Mouse (Mus musculus): ENCODE measurements around the gene Gm1123. TPM values are rescaled to one million over a fixed set of nuclear protein-coding genes. Genes with fewer than 3 reads are reported as not detected.

Gene Gm1123
- total and polyA plus RNA-seq, 2 experiments from 2014 or later: 0.29 TPM; not detected in 1

DNA sequence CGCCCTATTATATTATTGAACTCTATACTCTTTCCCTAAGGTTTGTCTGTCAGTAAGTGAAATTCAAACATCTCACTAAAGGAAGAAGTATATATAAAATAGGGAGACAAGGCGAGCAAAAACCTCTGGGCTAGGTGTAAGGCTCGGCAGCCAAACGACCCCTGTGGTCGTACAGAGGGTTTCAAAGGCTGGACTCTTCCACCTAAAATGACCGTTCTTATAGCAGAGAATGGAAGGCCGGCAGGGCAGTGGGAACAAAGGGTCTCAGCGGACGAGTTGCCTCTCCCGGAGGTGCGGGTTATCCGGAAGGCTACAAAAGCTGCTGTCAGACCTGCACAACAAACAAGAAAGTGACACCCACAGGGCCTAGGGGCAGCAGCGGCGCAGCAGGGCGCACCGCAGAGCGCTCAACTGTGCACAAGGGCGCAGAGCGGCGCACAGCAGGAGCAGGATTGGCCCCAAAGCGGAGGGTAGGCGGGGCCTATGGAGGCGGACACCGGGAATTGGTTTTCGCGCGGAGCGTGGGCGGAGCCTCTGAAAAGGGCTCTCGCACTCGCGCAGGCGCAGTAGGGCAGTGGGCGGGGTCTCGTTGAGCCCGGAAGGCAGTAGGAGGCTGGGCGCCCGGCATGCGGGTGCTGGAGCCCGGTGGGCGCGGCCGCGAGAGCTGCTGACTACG lies 49.6 kb downstream of the Gm1123 start, which contains the start of gene Faim:
Gene Faim (plus strand): TSS at position 574 of the 676 bp plus-strand sequence.
- 0 out of 2 replicates have a peak, but pooled peaks cover 5% of the 10 kb centered on the region for H3K27me3 ChIP-seq (ENCODE audit: insufficient read depth, low read length)
- peaks cover 8% of the 10 kb centered on the region for H3K4me1 ChIP-seq (ENCODE audit: insufficient read depth)
- ATAC-seq (peak; percentile 98), DNase-seq (peak; percentile 100)
- 3% methylated on average over 45 of the region's 45 CpGs for WGBS
- peak within 1 kb of the TSS; percentile 77 for H3K9ac ChIP-seq
- TF ChIP-seq CTCF (IDR thresholded peaks at IDR 0.05; ENCODE audit: low read depth): peak; percentile 33; the same call in 1 of the 2 replicates
- peak within 1 kb of the TSS; percentile 53 for H3K4me2 ChIP-seq (ENCODE audit: low read depth)
- peak within 1 kb of the TSS; percentile 91 for H3K4me3 ChIP-seq (ENCODE audit: low read depth, low read length)
- H3K36me3 ChIP-seq (ENCODE audit: insufficient read depth): no peaks in the 10 kb centered on the region
- H3K27ac ChIP-seq (ENCODE audit: low read depth, low read length): no peak within 1 kb of the TSS
- no peaks in the 10 kb centered on the region for H3K9me3 ChIP-seq (ENCODE audit: low read length)

DNA sequence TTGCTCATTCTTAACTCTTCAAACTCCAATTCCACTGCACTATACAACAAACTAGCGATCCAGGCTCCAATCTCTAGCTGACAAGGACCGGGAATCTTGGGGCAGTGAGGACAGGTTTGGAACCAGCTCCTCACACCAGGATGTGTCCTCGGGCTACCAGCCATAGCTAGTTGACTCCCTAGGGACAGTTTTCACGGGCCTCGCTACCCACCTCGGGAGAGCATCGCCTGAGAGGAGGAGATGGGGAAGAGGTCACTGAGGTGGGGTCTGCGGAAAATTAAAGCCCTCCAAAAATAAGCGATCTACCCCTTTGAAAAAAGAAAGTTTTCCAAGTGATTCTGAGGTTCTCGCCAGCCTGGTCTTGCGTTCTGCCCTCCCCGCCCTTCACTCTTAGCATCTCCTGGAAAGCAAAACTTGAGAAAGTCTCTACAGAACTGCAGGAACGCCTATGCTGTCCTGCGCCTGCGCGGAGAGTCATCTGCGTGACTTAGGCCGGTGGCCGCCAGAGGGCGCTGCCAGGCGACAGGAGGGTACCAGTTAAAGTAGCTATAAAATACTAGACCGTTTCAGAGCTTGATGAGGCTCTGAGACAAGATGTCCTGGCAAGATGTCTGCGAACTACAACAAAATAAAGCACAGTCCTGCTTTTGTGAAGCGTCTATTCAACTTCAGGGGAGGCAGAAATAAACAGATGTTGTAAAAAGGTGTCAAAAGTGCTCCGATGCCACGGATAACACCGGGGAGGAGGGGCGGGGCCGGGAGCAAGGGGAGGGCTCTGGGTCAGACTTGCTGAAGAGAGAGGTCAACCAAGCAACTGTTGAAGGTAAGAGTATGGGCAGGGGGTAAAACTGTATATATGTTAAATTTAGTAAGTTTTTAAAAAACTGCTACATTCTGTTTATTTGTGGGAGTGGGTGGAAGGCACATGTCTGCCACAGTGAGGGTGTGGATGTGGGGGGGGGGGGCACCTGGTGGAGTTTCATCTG lies 55.8 kb downstream of the Gm1123 start:
- Histone ChIP-seq H3K9me3 (ENCODE audit: low read length) (no peaks in the 10 kb centered on the region), H3K27ac (ENCODE audit: low read depth, low read length) (no peak overlapping the region), H3K9ac (no peak overlapping the region), H3K4me2 (ENCODE audit: low read depth) (peak overlapping the region; percentile 36), H3K36me3 (ENCODE audit: insufficient read depth) (no peaks in the 10 kb centered on the region), H3K27me3 (ENCODE audit: insufficient read depth, low read length) (peaks cover 22% of the 10 kb centered on the region), H3K4me3 (ENCODE audit: low read depth, low read length) (peak overlapping the region; percentile 16; the same call in 1 of the 2 replicates), H3K4me1 (ENCODE audit: insufficient read depth) (no peaks in the 10 kb centered on the region)
- ATAC-seq: peak; percentile 85
- WGBS: 6% methylated on average over 29 of the region's 29 CpGs
- TF ChIP-seq CTCF (IDR thresholded peaks at IDR 0.05; ENCODE audit: low read depth): peak; percentile 94
- peak; percentile 90 for DNase-seq

DNA sequence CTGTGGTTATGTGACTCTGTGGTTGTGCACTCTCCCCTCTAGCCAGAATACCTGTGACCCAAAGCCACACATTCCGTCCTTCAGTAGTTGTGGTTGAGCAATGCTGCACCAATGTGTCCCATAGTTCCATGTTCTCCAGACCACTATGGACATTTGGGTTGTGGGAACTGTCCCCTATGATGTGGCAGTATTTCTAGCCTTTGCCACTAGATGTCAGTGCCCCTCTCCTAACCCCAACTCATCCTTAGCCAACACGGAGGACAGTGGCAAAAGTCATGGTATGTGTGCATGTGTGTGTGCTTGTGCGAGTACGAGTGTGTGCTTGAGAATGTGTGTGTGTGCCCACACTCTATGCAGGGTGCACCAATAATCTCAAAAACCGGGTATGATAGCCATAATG lies 59.0 kb downstream of the Gm1123 start:
- Histone ChIP-seq H3K4me3 (ENCODE audit: low read depth, low read length) (no peak overlapping the region), H3K27ac (ENCODE audit: low read depth, low read length) (no peak overlapping the region), H3K9ac (no peak overlapping the region), H3K27me3 (ENCODE audit: insufficient read depth, low read length) (peaks cover 49% of the 10 kb centered on the region), H3K4me1 (ENCODE audit: insufficient read depth) (no peaks in the 10 kb centered on the region), H3K9me3 (ENCODE audit: low read length) (no peaks in the 10 kb centered on the region), H3K36me3 (ENCODE audit: insufficient read depth) (no peaks in the 10 kb centered on the region), H3K4me2 (ENCODE audit: low read depth) (no peak overlapping the region)
- TF ChIP-seq CTCF (IDR thresholded peaks at IDR 0.05; ENCODE audit: low read depth): peak; percentile 64
- DNase-seq: no peak
- 48% methylated on average over 5 of the region's 5 CpGs for WGBS
- ATAC-seq: no peak

DNA sequence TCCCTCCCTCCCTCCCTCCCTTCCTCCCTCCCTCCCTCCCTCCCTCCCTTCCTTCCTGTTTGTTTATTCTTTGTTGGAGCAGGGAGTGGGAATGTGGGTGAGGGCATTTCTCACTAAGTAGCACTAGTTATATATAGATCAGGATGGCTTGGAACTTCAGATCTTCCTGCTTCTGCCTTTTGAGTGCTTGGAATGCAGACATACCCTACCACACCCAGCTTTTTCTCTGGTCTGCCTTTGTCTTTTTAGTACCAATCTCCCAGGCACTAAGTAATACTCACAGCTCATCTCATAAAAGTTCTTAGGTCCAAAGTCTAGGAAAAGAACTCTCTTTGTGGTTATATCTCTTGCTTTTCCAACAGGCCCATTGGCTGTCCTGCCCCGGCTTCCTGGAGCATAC lies 59.4 kb downstream of the Gm1123 start:
- DNase-seq (no peak), ATAC-seq (no peak)
- Histone ChIP-seq H3K9ac (no peak overlapping the region), H3K27ac (ENCODE audit: low read depth, low read length) (no peak overlapping the region), H3K4me1 (ENCODE audit: insufficient read depth) (no peaks in the 10 kb centered on the region), H3K4me2 (ENCODE audit: low read depth) (no peak overlapping the region), H3K9me3 (ENCODE audit: low read length) (no peaks in the 10 kb centered on the region), H3K36me3 (ENCODE audit: insufficient read depth) (no peaks in the 10 kb centered on the region), H3K4me3 (ENCODE audit: low read depth, low read length) (no peak overlapping the region), H3K27me3 (ENCODE audit: insufficient read depth, low read length) (peaks cover 52% of the 10 kb centered on the region)
- WGBS: 94% methylated on average over 1 of the region's 1 CpGs
- TF ChIP-seq CTCF (IDR thresholded peaks at IDR 0.05; ENCODE audit: low read depth): no peak

DNA sequence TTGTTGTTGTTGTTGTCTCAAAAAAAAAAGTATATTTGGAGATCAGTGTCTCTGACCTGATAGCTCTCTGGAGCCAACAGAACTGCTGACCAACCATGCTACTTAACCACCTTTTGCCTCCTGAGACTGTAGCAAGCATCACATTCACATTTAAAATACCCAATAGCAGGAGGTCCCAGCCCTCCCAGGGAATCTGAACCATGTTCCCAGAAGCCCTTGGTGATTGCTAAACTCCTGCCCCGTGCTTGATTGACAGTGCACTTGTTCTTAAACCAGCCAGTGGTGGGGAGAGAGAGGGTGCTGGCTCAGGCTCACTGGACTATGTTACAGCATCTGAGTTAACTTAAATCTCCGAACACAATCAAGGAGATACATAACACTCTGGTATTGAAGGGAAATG lies 60.6 kb downstream of the Gm1123 start:
- ATAC-seq (no peak), DNase-seq (no peak)
- H3K4me3 ChIP-seq (ENCODE audit: low read depth, low read length): no peak overlapping the region
- H3K27ac ChIP-seq (ENCODE audit: low read depth, low read length): no peak overlapping the region
- H3K9me3 ChIP-seq (ENCODE audit: low read length): 0 out of 2 replicates have a peak, but pooled peaks cover 6% of the 10 kb centered on the region
- H3K4me1 ChIP-seq (ENCODE audit: insufficient read depth): no peaks in the 10 kb centered on the region
- H3K27me3 ChIP-seq (ENCODE audit: insufficient read depth, low read length): peaks cover 64% of the 10 kb centered on the region
- WGBS: 37% methylated on average over 2 of the region's 2 CpGs
- H3K36me3 ChIP-seq (ENCODE audit: insufficient read depth): no peaks in the 10 kb centered on the region
- H3K9ac ChIP-seq: no peak overlapping the region
- H3K4me2 ChIP-seq (ENCODE audit: low read depth): no peak overlapping the region
- no peak for TF ChIP-seq CTCF (IDR thresholded peaks at IDR 0.05; ENCODE audit: low read depth)

DNA sequence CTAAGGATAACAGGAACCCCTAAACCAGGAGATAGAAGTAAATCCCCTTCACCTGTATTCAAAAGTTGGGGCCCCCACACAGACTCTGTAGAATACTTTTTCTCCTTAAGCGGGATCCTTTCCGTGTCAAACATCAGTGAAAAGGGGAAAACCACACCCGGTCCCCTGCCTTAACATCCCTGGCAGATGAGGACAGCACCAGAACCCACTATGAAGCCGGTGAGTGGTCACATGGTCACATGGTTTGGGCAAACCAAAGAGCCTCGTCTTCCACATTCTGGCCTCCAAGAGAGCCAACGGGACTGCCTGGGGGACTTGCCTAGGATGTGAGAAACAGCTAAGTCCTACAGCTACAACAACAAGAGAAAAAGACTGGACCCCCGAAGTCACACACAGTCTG lies 62.0 kb downstream of the Gm1123 start:
- Histone ChIP-seq H3K9ac (no peak overlapping the region), H3K4me1 (ENCODE audit: insufficient read depth) (no peaks in the 10 kb centered on the region), H3K27ac (ENCODE audit: low read depth, low read length) (no peak overlapping the region), H3K27me3 (ENCODE audit: insufficient read depth, low read length) (peaks cover 70% of the 10 kb centered on the region), H3K9me3 (ENCODE audit: low read length) (0 out of 2 replicates have a peak, but pooled peaks cover 6% of the 10 kb centered on the region), H3K4me3 (ENCODE audit: low read depth, low read length) (no peak overlapping the region), H3K4me2 (ENCODE audit: low read depth) (peak overlapping the region; percentile 41), H3K36me3 (ENCODE audit: insufficient read depth) (no peaks in the 10 kb centered on the region)
- no peak for DNase-seq
- no peak for TF ChIP-seq CTCF (IDR thresholded peaks at IDR 0.05; ENCODE audit: low read depth)
- no peak for ATAC-seq
- WGBS: 5% methylated on average over 7 of the region's 7 CpGs
